Mouse (Mus musculus) embryo, embryonic 11 days (tissue): ENCODE measurements around the gene 1700069L16Rik.

ENCODE experiments used
- DNase-seq: peaks from one replicate; pipeline ENCODE4 v3.0.0-alpha.2; 2015

The 1700069L16Rik gene

DNA sequence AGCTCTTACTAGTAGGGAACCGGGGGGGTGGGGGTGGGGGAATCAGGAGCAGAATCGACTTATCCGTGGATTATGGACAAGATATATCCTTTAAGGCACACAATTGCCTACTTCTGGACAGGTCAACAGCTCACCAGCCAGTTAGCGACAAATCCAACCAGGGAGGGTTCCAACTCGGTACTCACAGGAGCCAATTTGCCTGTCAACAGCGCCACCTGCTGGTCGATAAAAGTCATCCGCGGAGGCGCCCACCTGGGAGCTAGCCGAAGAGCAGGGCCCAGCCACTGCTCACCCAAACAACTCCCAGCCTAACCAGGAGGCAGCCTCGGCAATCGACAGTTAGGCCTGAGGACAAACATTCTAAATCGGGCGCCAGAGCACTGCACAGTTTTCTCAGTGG lies at the start of gene 1700069L16Rik:
TSS of gene 1700069L16Rik (minus strand) at position 327 of the 400 bp plus-strand sequence.
- peak; percentile 91 for DNase-seq

DNA sequence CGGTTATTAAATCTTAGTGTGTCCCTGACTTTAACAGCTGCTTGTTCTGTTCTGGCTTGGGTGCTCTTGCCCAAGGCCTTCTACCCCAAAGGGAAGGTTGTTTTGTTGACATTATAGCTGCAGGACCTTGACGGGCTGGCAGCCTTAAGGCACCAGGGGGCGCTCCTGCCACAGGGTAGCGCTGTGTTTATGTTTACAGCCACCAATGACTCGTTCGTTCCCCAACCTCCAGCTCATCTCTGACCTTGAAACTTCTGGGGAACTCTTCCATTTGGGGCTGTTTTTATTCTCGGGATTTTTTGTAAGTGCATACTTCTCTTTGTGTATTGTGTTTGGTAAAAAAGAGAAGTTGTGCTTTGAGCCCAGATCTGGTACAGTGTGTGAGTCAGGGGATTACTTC lies 49.1 kb upstream of the 1700069L16Rik start:
- peak; percentile 84 for DNase-seq

- no peak for DNase-seq
Measured at GRCm38 (mm10) chr5:113772905-113773519, 48.4 kb upstream of the 1700069L16Rik start.

GRCm38 (mm10) chr5:113772450-113772895 lies 47.9 kb upstream of the 1700069L16Rik start, which contains the start of the genes Sart3 and Iscu:
Sart3 (minus strand) TSS chr5:113772510.
Iscu (plus strand) TSS chr5:113772748.
- DNase-seq, result peak; percentile 97

DNA sequence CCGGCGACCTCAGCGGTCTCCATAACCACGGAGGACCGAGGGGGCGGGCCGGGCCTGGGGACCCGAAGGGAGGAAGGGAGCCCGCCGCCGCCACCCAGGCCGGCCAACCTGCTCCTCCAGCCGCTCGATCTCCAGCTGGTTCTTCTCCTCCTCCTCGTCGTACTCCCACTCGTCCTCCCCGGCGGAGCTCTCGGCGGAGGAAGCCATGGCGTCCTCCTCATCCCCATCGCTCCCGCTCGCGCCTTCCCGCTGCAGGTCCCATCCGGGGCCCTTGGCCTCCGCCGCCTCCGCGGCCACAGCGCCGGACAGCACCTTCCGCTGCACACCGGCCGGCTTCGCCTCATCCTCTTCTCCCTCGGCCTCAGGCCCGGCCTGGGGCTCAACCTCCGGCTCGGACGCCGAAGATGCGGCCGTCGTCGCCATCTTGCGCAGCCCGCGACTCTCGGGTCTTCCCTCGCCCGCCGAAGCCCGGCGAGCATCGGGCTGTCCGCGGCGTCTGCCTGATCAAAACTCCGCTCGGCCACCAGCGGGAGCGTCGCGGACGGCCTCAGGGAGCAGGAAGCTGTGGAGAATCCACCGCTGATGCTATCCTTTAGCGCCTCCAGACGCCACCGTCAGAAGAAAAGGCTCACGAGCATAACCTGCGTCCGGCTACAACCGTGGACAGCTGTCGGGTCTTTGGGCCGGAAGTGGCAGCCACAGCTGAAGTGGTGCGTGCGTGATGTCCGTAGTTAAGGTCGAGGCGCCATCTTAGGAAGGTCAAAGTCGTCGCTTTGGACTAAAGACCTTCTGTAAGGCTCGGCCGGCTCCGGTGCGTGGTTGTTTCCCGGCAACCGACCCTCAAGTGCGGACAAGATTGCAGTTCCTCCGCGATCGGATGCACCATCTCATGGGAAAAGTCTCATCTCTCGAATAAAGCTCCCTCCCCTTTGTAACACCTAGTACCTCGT lies 46.9 kb upstream of the 1700069L16Rik start:
- peak; percentile 94 for DNase-seq

- DNase-seq, result no peak
Measured at GRCm38 (mm10) chr5:113768806-113769205, 44.2 kb upstream of the 1700069L16Rik start.

- no peak for DNase-seq
Measured at GRCm38 (mm10) chr5:113765641-113766526, 41.3 kb upstream of the 1700069L16Rik start.

DNA sequence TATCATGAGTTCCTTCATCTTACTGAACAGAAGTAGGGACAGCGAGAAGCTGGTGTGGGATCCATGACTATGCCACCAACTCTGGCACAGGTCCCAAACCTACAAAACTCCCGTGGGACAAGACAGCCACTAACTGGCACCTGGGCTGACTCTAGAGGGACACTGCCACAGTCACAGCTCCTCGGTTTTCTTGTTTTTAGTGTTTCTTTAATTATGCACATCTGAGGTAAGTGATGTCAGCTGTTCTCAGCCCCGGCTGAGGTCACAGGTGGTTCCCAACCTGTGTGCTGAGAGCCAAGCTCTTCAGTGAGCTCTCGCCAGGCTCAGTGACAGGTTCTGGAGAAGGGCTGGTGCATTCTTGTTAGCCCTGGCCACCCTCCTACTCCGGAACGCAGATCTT lies 39.9 kb upstream of the 1700069L16Rik start:
- DNase-seq, result no peak

GRCm38 (mm10) chr5:113761585-113761984 lies 37.0 kb upstream of the 1700069L16Rik start:
- no peak for DNase-seq

GRCm38 (mm10) chr5:113755347-113756030 lies 30.9 kb upstream of the 1700069L16Rik start:
- DNase-seq, result no peak

GRCm38 (mm10) chr5:113751521-113752157 lies 27.1 kb upstream of the 1700069L16Rik start:
- DNase-seq, result no peak

- no peak for DNase-seq
Measured at GRCm38 (mm10) chr5:113748556-113749331, 24.2 kb upstream of the 1700069L16Rik start.

DNA sequence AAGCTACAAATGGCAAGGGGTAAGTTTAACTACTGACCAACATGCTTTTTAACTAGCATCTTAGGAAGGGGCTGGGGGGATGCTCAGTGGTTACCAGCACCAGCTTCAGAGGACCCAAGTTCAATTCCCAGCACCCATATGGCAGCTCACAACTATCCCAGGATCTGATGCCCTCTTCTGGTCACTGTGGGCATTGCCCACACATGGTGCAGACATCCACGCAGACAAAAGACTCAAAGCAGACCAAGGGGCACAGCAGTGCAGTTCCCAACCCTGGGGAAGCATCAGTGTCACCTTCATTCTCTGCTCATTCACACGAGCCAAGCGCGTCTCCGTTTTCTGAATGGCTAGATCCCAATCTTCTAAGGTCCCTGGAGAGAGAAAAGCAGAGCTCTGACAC lies 23.1 kb upstream of the 1700069L16Rik start:
- no peak for DNase-seq

- no peak for DNase-seq
Measured at GRCm38 (mm10) chr5:113737607-113738237, 13.2 kb upstream of the 1700069L16Rik start.

- no peak for DNase-seq
Measured at GRCm38 (mm10) chr5:113736522-113737164, 12.1 kb upstream of the 1700069L16Rik start.

- DNase-seq, result no peak
Measured at GRCm38 (mm10) chr5:113736113-113736502, 11.5 kb upstream of the 1700069L16Rik start.

GRCm38 (mm10) chr5:113735345-113736112 lies 11.0 kb upstream of the 1700069L16Rik start, which contains the start of gene Ficd:
Ficd (plus strand) TSS chr5:113735803.
- DNase-seq, result peak; percentile 100

DNA sequence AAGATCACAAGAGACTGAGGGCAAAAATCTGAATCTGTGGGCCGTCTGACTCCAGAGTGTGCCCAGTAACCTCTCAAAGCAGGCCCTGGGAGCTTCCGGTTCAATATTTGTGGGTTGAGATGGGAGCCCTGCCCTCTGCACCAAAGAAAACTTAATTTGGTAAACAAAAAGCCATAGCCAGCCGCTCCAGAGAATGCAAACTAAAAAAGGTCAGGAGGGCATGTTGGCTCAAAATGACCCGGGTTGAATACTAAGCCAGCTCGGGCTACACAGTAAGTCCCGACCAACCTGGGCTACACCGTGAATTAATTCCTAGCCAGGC lies 10.4 kb upstream of the 1700069L16Rik start:
- DNase-seq, result no peak

DNA sequence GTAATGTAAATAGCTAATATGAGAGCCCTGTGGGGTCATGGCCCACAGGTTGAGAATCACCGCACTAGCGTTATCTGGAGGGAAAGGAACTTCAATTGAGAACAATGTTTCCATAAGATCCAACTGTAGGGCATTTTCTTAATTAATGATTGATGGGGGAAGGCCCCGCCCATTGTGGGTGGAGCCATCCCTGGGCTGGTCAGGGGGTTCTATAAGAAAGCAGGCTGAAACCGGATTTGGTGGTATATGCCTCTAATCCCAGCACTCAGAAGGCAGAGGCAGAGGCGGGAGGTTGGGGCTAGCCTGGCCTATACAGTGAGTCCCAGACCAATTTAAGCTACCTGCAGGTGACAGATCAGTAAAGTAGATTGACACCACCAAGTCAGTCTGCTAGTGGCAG lies 9.8 kb upstream of the 1700069L16Rik start:
- DNase-seq, result no peak
